Mouse (Mus musculus): ENCODE measurements around the gene Nsun4. TPM values are rescaled to one million over a fixed set of nuclear protein-coding genes. Genes with fewer than 3 reads are reported as not detected.

The Nsun4 gene
- polyA plus RNA-seq (2012; rRNA removed): 8.6 and 9.5 TPM in 2 replicates

GRCm38 (mm10) chr4:116053399-116053961, at the start of gene Nsun4:
Gene Nsun4 (minus strand): TSS chr4:116053876.

GRCm38 (mm10) chr4:116074861-116075620, 21.4 kb upstream of the Nsun4 start, which contains the start of the genes Uqcrh and Lrrc41:
Gene Uqcrh (minus strand): TSS chr4:116075071.
Gene Lrrc41 (plus strand): TSS chr4:116075269.

GRCm38 (mm10) chr4:116017902-116018746, 35.6 kb downstream of the Nsun4 start, which contains the start of gene Faah:
Gene Faah (minus strand): TSS chr4:116017926.

Other genes starting within 250 kb of the Nsun4 start
- gene Mob3c, start 225.8 kb downstream of the Nsun4 start, polyA plus RNA-seq (2012; rRNA removed): 7.2 and 9.8 TPM in 2 replicates
- 45.6 and 48.3 TPM in 2 replicates for gene Mknk1, start 214.7 kb downstream of the Nsun4 start, polyA plus RNA-seq (2012; rRNA removed)
- gene Kncn, start 169.5 kb downstream of the Nsun4 start, polyA plus RNA-seq (2012; rRNA removed): 0.04 and 0.11 TPM in 2 replicates
- gene 6430628N08Rik, start 163.2 kb downstream of the Nsun4 start, polyA plus RNA-seq (2012; rRNA removed): 0.14 and 0.20 TPM in 2 replicates
- 3.8 and 5.6 TPM in 2 replicates for gene Dmbx1, start 114.0 kb downstream of the Nsun4 start, polyA plus RNA-seq (2012; rRNA removed)
- 12.3 and 14.6 TPM in 2 replicates for gene Faah, start 36.0 kb downstream of the Nsun4 start, polyA plus RNA-seq (2012; rRNA removed)
- gene Uqcrh, start 21.2 kb upstream of the Nsun4 start, polyA plus RNA-seq (2012; rRNA removed): 512 and 551 TPM in 2 replicates
- gene Lrrc41, start 21.4 kb upstream of the Nsun4 start, polyA plus RNA-seq (2012; rRNA removed): 41.6 and 43.3 TPM in 2 replicates
- gene Rad54l, start 69.8 kb upstream of the Nsun4 start, polyA plus RNA-seq (2012; rRNA removed): 12.4 and 17.1 TPM in 2 replicates
- 70.4 and 74.7 TPM in 2 replicates for gene Pomgnt1, start 70.0 kb upstream of the Nsun4 start, polyA plus RNA-seq (2012; rRNA removed)
- 1.0 and 1.2 TPM in 2 replicates for gene Lurap1, start 97.5 kb upstream of the Nsun4 start, polyA plus RNA-seq (2012; rRNA removed)
- gene Tspan1, start 113.7 kb upstream of the Nsun4 start, polyA plus RNA-seq (2012; rRNA removed): 0.24 and 0.26 TPM in 2 replicates
- gene 1700042G07Rik, start 119.5 kb upstream of the Nsun4 start, polyA plus RNA-seq (2012; rRNA removed): not detected in 2 replicates
- not detected in 2 replicates for gene Gm49337, start 119.5 kb upstream of the Nsun4 start, polyA plus RNA-seq (2012; rRNA removed)
- gene Pik3r3, start 167.7 kb upstream of the Nsun4 start, polyA plus RNA-seq (2012; rRNA removed): 93.3 and 109 TPM in 2 replicates

Measured in central nervous system, embryonic 14 days (tissue).